Mouse (Mus musculus): ENCODE results near the gene Sost.

The Sost gene

DNA sequence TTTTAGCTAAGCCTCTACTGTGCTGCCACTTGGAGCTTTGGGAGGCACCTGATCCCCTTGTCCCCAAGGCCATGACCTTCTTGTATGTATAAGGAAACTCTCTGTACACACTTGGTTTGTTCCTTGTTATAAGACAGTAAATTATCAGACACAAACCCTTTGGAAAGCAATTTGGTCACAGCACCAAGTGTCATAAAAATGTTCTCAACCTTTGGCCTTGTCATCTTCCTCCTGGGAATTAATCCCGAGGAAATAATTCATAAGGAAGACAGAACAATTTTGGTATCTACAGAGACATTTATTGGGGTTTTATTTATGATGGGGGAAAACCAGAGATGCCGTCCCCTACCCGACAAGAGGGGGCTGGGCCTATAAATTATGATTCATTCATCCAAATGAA lies 31.1 kb downstream of the Sost start:
- CTCF ChIA-PET, result interaction anchor here in 3 of 4 experiments (1.0 to 2.8 kb wide), 4 partner anchors 8 to 152 kb away, joined by 3 to 14 read pairs (median 4); no protein-coding TSS in a partner anchor
- POLR2A ChIA-PET, result no interaction called here

DNA sequence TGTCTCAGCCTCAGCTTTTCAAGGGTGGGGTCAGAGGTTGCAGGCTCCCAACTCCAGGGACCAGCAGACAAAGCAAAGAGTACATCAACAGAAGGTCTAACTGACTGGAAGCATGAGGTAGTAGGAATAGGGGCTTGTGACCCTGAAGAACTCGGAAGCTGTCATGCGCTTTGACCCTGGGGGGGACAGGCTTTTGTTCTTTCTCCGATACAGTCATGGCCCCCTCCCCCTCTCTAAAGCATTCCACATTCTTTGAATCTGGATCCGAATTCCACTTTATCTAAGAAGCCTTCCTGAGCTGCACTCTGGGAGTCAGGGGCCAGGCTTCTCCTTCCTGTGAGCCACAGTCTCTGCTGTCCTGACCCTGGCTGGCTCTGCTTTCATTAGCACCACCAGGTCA lies 34.8 kb downstream of the Sost start:
- ChIA-PET CTCF (interaction anchor here in 3 of 4 experiments (0.5 to 2.0 kb wide), 8 partner anchors 11 to 801 kb away, joined by 3 to 6 read pairs (median 4); partner anchors contain the start of gene Sost (in 1 of the 3)), POLR2A (interaction anchor here in 2 of 4 experiments (1.0 to 1.6 kb wide), 4 partner anchors 9 to 36 kb away, joined by 3 to 5 read pairs (median 4); no protein-coding TSS in a partner anchor)

DNA sequence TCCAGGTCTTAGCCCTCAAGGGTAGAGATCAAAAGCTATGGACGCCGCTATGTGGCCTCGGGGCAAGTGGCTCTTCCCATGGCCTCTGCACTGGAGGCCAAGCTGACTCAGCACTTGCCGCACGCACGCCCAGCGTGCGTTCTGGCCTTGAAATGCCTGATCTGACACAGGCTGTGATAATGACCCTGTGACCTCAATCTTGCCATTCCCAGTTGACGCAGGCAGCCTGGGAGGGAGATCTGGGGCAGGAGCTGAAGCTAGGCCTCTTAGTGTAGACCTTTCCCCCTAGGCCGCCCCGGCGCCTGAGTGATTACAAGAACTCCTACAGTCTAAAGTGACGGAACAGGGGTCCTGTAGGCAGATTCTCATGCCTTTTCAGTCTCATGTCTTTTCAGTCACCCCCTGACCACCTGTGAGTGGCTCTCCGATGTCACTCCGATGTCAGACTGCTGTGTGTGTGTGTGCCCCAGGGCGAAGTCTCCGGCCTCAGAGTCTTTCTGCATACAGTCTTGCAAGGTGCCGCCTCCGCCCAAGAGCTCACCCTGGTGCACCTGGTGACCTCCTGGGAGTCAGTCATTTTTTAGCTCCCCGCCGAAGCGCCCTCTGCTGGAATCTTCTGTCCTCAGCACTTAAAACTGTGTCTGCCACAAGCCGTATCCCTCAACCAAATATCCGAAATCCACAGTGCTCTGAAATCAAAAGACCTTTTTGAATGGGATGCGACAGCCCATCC lies 38.6 kb downstream of the Sost start:
- POLR2A ChIA-PET, result interaction anchor here (0.6 to 2.5 kb wide), 54 partner anchors 9 to 1188 kb away, joined by 3 to 20 read pairs (median 4); partner anchors contain the start of genes Cfap97d1 (in 3 of the 4), Etv4 (in 2 of the 4), Hexim1 (in 2 of the 4) and Grn (in 1 of the 4)

DNA sequence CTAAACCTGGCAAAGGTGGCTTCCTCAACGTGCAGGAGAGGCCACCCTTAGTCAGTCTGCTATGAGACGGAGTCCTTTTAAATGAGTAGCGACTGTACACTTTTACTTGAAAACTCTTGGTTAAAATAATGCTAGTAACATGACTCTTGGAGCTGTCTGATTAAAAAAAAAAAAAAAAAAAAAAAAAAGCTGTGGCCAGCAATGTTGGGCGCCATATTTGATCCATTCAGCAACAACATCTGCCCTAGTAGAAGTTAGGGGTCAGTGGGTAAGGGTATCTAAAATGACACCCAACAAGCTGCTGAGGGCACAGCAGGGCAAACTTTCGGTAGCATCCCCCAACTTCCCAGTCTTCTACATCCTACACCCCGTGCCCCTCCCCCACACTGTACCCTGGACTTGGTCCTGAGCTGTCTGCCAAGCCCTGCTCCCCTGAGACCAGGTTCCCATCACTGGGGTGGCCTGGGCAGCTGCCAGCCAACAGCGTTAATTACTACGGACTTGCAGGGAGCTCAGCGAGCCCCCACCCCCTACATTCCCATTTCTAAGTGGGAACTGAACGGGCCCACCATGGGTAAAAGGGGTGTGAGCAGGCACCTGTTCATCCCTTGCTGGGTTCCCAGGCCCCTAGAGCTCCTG lies 39.7 kb downstream of the Sost start:
- ChIA-PET POLR2A (interaction anchor here (0.5 to 2.5 kb wide), 26 partner anchors 10 to 1189 kb away, joined by 3 to 20 read pairs (median 4); partner anchors contain the start of genes Sost (in 2 of the 4), Cfap97d1 (in 1 of the 4), Grn (in 1 of the 4) and Hexim1 (in 1 of the 4)), CTCF (interaction anchor here (0.6 to 3.8 kb wide), 42 partner anchors 9 to 576 kb away, joined by 3 to 77 read pairs (median 6); partner anchors contain the start of genes Sost (in 3 of the 4), Cfap97d1 (in 1 of the 4), Dhx8 (in 1 of the 4) and Dusp3 (in 1 of the 4))

More for the DNA sequence above, 38.6 kb downstream of the Sost start:
- CTCF ChIA-PET, result interaction anchor here (0.5 to 3.8 kb wide), 92 partner anchors 9 to 1716 kb away, joined by 3 to 77 read pairs (median 4); partner anchors contain the start of genes Sost (in 3 of the 4), Dhx8 (in 2 of the 4), BC030867 (in 1 of the 4) and Cfap97d1 (in 1 of the 4)

DNA sequence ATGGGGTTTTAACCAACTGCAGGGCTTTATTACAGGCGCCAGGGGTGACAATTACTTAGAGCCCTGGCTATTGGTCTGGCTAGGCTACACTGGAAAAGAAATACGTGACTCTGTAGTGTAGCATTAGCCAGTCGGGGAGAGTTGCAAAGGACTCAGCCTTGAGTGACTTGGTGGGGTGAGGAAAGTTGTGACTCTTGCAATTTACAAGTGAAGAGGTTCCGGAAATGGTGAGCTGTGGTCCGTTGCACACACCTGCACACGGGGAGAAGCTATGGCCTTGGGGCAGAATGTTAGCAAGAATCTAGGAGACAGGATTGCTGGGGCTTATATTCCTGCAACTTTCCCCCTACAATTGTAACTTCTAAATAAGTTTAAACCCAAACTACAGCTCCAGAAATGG lies 41.2 kb downstream of the Sost start:
- ChIA-PET POLR2A (interaction anchor here in 3 of 4 experiments (0.5 to 2.5 kb wide), 10 partner anchors 15 to 1606 kb away, joined by 3 to 16 read pairs (median 3); partner anchors contain the start of genes Dhx8 (in 1 of the 3), Eif1 (in 1 of the 3), Grn (in 1 of the 3) and Sost (in 1 of the 3)), CTCF (interaction anchor here (0.6 to 10.0 kb wide), 18 partner anchors 10 to 483 kb away, joined by 3 to 86 read pairs (median 4); partner anchors contain the start of genes Rpl27 (in 1 of the 4) and Sost (in 1 of the 4))

DNA sequence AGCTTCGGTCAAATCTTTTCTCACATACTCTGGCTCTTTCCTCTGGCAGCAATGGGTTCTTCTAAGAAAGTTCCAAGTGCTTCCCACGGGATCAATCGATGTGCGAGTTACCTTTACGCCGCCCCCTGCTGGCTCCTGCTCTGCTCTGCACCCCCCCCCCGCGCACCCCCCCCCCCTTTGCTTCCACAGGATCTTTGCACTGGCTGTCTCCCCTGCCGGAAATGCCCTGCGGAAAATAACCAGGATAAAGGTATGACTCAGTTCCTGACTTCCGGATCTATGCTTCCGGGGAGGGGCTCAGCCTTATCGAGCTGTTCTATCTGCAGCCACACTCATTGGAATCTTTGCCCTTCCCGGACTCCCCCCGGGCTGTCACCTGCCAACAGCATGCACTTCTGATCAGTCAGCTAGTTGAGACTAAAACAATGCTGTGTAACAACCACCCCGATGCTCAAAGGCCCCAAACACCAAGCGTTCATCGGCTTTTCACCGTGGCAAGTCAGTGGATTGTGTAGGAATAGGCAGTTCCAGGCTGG lies 42.3 kb downstream of the Sost start:
- CTCF ChIA-PET, result interaction anchor here (0.6 to 10.0 kb wide), 15 partner anchors 13 to 175 kb away, joined by 3 to 86 read pairs (median 4); partner anchors contain the start of gene Sost (in 1 of the 4)
- POLR2A ChIA-PET, result interaction anchor here in 2 of 4 experiments (0.6 to 2.5 kb wide), 5 partner anchors 43 to 462 kb away, joined by 3 to 16 read pairs (median 5); partner anchors contain the start of genes Arl4d (in 1 of the 2) and Sost (in 1 of the 2)

DNA sequence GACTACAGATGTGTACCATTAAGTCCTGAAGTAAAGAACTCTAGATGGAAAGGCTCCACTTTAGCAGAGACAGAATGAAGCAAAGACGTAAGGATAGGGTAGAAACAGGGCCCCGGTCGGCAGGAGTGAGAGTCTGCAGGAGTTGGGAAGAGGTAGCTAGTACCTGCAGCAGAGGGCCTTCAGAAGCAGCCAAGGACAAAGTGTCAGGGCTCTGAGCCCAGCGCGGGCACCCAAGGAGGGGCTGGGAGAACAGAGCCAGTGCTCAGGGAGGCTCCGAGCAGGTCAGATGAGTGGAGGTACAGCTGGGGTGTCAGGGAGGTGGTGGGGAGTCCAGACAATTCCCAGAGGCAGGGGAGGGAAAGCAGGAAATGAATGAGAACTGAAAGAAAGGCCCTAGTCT lies 42.8 kb downstream of the Sost start:
- ChIA-PET POLR2A (interaction anchor here in 3 of 4 experiments (1.1 to 2.5 kb wide), 5 partner anchors 44 to 259 kb away, joined by 3 to 16 read pairs (median 6); partner anchors contain the start of genes Arl4d (in 1 of the 3), Cfap97d1 (in 1 of the 3) and Sost (in 1 of the 3)), CTCF (interaction anchor here (0.6 to 10.0 kb wide), 13 partner anchors 11 to 111 kb away, joined by 3 to 86 read pairs (median 5); partner anchors contain the start of gene Sost (in 2 of the 4))

DNA sequence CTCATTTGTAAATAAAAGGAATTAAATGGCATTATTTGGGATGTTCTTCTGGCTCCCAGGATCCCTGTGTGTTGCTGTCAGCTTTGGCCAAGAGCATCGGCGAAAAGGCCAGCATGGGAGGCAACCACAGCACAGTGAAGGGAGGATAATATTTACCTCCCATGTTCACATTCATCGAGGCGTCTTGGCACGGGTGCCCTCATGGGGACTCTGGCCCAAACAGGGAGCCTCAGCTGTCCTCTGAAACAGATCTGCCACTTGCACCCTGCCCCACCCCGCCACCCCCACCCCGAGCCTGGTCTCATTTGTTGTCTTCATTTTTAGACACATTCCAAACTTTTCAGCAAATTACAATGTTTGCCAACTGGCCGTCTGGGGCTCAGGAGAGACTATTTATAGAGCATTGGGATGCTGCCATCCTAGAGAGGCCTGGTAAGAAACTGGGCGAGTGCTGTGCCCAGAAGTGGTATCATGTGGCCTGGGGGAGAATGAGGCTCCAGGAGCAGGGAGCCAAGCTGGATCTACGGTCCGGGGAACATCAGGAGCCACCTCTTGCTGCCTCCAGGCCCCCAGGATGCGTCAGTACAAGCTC lies 45.4 kb downstream of the Sost start:
- CTCF ChIA-PET, result interaction anchor here in 3 of 4 experiments (0.8 to 10.0 kb wide), 8 partner anchors 11 to 132 kb away, joined by 3 to 86 read pairs (median 6); partner anchors contain the start of genes Sost (in 2 of the 3) and Cd300lg (in 1 of the 3)
- POLR2A ChIA-PET, result interaction anchor here in 3 of 4 experiments (0.5 to 1.2 kb wide), 5 partner anchors 16 to 47 kb away, joined by 3 to 9 read pairs (median 5); no protein-coding TSS in a partner anchor

DNA sequence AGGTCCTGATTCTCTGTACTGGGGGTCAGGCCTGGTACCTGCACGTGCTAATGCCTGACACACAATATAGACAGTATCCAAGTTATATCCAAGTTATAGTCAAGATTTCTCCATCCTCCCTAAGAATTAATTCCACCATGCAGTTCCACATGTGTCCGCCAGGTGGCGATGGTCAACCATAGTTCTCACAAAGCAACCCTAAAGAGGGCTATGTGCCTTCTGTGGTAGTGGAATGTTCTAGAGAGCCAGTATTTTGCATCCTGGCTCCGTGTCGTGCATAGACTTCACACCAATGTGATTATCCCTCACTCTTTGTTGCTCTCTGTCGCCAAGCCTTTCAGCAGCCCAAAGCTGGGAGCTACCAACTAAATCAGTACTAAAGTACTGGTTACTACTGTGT lies 47.2 kb downstream of the Sost start:
- ChIA-PET CTCF (interaction anchor here (0.6 to 10.0 kb wide), 8 partner anchors 45 to 158 kb away, joined by 3 to 86 read pairs (median 4); partner anchors contain the start of gene Sost (in 2 of the 4)), POLR2A (interaction anchor here in 1 of 4 experiments (1.2 kb wide), 1 partner anchor 50 kb away, joined by 3 read pairs; no protein-coding TSS in a partner anchor)

DNA sequence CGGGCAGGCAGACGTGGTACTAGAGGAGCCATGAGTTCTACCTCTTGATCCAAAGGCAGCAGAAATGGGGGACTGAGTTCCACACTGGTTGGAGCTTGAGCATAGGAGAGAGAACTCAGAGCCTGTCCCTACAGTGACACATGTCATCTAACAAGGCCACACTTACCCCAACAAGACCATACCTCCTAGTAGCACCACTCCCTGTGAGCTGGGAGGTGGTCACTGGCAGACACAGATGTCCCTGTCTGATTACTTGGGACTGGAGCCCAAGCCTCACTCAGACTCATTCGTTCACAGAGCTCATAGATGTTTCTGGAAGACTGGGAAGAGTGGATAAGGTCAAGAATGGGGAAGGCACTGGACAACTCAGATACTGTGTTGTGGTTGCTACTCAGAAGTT lies 48.2 kb downstream of the Sost start:
- ChIA-PET POLR2A (interaction anchor here in 1 of 4 experiments (1.0 to 1.4 kb wide), 2 partner anchors 8 to 49 kb away, joined by 3 to 4 read pairs; partner anchors contain the start of gene Sost), CTCF (interaction anchor here (0.6 to 10.7 kb wide), 18 partner anchors 8 to 238 kb away, joined by 3 to 289 read pairs (median 6); partner anchors contain the start of gene Sost (in 2 of the 4))

DNA sequence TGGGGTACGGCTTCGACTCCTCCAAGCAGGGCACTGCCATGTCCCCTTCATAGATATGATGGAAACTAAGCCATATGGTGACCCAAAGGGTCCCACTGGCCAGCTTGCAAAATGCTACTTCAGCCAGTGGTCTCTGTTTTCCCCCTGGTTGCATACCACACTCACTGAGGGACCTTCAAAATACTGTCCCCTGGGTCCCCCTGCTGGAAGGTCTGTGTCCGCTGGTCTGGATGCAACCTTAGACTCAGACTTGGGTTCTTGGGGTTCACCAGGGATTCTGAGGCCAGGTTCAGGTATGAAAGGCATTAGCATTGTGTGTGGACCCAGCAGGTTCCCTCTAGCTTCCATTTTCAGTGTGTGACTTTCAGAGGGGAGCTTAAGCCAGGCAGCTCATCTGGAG lies 50.0 kb downstream of the Sost start:
- ChIA-PET POLR2A (interaction anchor here in 2 of 4 experiments (0.7 kb wide), 4 partner anchors 30 to 169 kb away, joined by 3 to 6 read pairs (median 4); no protein-coding TSS in a partner anchor), CTCF (interaction anchor here (0.6 to 10.7 kb wide), 21 partner anchors 11 to 1177 kb away, joined by 3 to 289 read pairs (median 4); partner anchors contain the start of gene Sost (in 2 of the 4))

DNA sequence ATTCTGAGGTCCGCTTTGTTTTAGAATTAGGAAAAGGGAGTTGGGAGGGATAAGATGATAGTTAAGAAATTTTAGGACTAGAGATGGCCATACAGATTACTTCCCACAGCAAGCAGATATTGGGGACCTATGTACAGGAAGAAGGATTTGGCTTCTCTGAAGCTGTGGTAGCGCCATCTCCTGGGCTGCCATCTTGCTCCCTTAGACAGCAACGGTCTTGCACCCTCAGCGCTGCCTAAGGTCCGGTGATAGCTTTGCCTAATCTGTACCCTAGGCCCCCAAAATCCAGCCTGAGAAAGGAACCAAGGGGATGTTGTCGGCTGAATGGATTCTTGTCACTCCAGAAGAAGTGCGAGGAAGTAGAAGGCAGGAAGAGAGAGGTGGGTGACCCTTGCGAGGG lies 53.2 kb downstream of the Sost start:
- ChIA-PET POLR2A (interaction anchor here in 1 of 4 experiments (1.1 kb wide), 1 partner anchor 101 kb away, joined by 3 read pairs; no protein-coding TSS in a partner anchor), CTCF (interaction anchor here in 3 of 4 experiments (0.6 to 10.7 kb wide), 16 partner anchors 10 to 536 kb away, joined by 3 to 289 read pairs (median 3); partner anchors contain the start of gene Dusp3 (in 1 of the 3))
